Mouse (Mus musculus) liver, embryonic 14.5 days (tissue): ENCODE data around the gene Kcnh7. TPM values are rescaled to one million over a fixed set of nuclear protein-coding genes. Genes with fewer than 3 reads are reported as not detected.

Experiments used
- ATAC-seq: fragments of 200-750 bp; cut with Nextera tagmentation; 2 replicates; pipeline ENCODE4 v1.8.0; 2017; ENCODE audit warnings: moderate number of reproducible peaks, mild to moderate bottlenecking, moderate library complexity; ENCODE audit not compliant: insufficient read depth
- DNase-seq, 3 experiments: peaks; one replicate each; pipeline ENCODE4 v3.0.0-alpha.2; 2012 to 2013; ENCODE audit warnings: low read depth in 3 of 3, low spot score in 3 of 3
- H3K27ac ChIP-seq: fragments of 300-500 bp; sonication (generic); 2 replicates; pipeline ENCODE4 v1.5.1; 2014; ENCODE audit warnings: moderate library complexity, mild to moderate bottlenecking, control low read depth, inconsistent platforms
- H3K27me3 ChIP-seq: fragments of 300-500 bp; sonication (generic); 2 replicates; pipeline ENCODE4 v1.6.1; 2014; ENCODE audit warnings: mild to moderate bottlenecking, low read length, moderate library complexity; ENCODE audit not compliant: control insufficient read depth, insufficient read depth
- H3K36me3 ChIP-seq: fragments of 300-500 bp; sonication (generic); replicated peaks from 2 replicates; pipeline ENCODE4 v1.6.1; 2014; ENCODE audit warnings: low read depth; ENCODE audit not compliant: control insufficient read depth, insufficient read depth
- H3K4me1 ChIP-seq, 2 experiments: fragments of 200-500 bp in 1 of 2; fragments of 300-500 bp in 1 of 2; sonication (generic) in 1 of 2; replicated peaks; 2 replicates each; pipeline ENCODE4 v1.6.1; 2012 to 2014; ENCODE audit warnings: antibody characterized with exemption in 1 of 2, inconsistent platforms in 1 of 2, low read length in 1 of 2; ENCODE audit not compliant: control insufficient read depth in 2 of 2, insufficient read depth in 2 of 2
- H3K4me2 ChIP-seq: fragments of 300-500 bp; sonication (generic); 2 replicates; pipeline ENCODE4 v1.6.1; 2014; ENCODE audit warnings: low read depth, mild to moderate bottlenecking, control low read depth, moderate library complexity
- H3K4me3 ChIP-seq, 2 experiments: fragments of 200-500 bp in 1 of 2; fragments of 300-500 bp in 1 of 2; sonication (generic) in 1 of 2; 2 replicates each; pipeline ENCODE4 v1.5.1; 2012 to 2014; ENCODE audit warnings: low read depth in 2 of 2, low read length in 2 of 2, mild to moderate bottlenecking in 2 of 2, control low read depth in 1 of 2, inconsistent platforms in 1 of 2, moderate library complexity in 1 of 2; ENCODE audit not compliant: insufficient read depth in 1 of 2
- H3K9ac ChIP-seq: fragments of 300-500 bp; sonication (generic); replicated peaks from 2 replicates; pipeline ENCODE4 v1.6.1; 2014; ENCODE audit warnings: mild to moderate bottlenecking, control low read depth, moderate library complexity
- H3K9me3 ChIP-seq: fragments of 300-500 bp; sonication (generic); 2 replicates; pipeline ENCODE4 v1.6.1; 2016; ENCODE audit warnings: low read length, mixed read lengths; ENCODE audit not compliant: control insufficient read depth
- CTCF ChIP-seq: IDR thresholded peaks from 2 replicates; pipeline ENCODE4 v1.5.1; 2016; ENCODE audit warnings: antibody characterized with exemption, low read depth, control low read depth
- EP300 ChIP-seq: IDR thresholded peaks from 2 replicates; pipeline ENCODE4 v1.6.1; 2016; ENCODE audit warnings: antibody characterized with exemption, low read depth
- WGBS: fragments of 180-500 bp; shearing (Covaris S2); extraction: QIAGEN DNeasy Blood & Tissue Kit; methylation state at CpG from one replicate; pipeline ENCODE4 v1.1.7; 2014; ENCODE audit not compliant: insufficient replicate concordance; 5-methylcytosine and 5-hydroxymethylcytosine counted together
- polyA plus RNA-seq, 2 experiments: library from polyadenylated mRNA; depleted of rRNA in 1 of 2; stranded (reverse) in 1 of 2; unstranded in 1 of 2; fragments of >200 nt; fragmentation: Nextera tagmentation in 1 of 2; extraction: Ambion mirVana in 1 of 2; gene quantifications; 2 replicates each; pipeline versions ENCODE4 v1.2.1 to v1.2.3; 2012 to 2014

Kcnh7 gene
- polyA plus RNA-seq, 2 experiments = 0.01 to 0.03 TPM

GRCm38 (mm10) chr2:63014909-63015308 is 169.2 kb downstream of the Kcnh7 start:
- Histone ChIP-seq H3K4me3 (no peak overlapping the region), H3K4me1 (no peaks in the 10 kb centered on the region), H3K27ac (no peak overlapping the region), H3K4me2 (no peak overlapping the region), H3K9ac (no peak overlapping the region), H3K27me3 (no peaks in the 10 kb centered on the region), H3K9me3 (no peaks in the 10 kb centered on the region), H3K36me3 (no peaks in the 10 kb centered on the region)
- DNase-seq (no peak), ATAC-seq (no peak)
- TF ChIP-seq EP300 (no peak), CTCF (no peak)

- no peaks in the 10 kb centered on the region for H3K27me3 ChIP-seq
- H3K4me2 ChIP-seq = no peak overlapping the region
- TF ChIP-seq EP300 (no peak), CTCF (no peak)
- no peak for DNase-seq
- H3K27ac ChIP-seq = no peak overlapping the region
- H3K9ac ChIP-seq = no peak overlapping the region
- WGBS = 56% methylated on average over 4 of the region's 4 CpGs
- H3K4me3 ChIP-seq = no peak overlapping the region
- no peaks in the 10 kb centered on the region for H3K36me3 ChIP-seq
- no peaks in the 10 kb centered on the region for H3K4me1 ChIP-seq
- H3K9me3 ChIP-seq = no peaks in the 10 kb centered on the region
- no peak for ATAC-seq
These were observed 174.9 kb downstream of the Kcnh7 start for GRCm38 (mm10) chr2:63009141-63009540.

- H3K27ac ChIP-seq = no peak overlapping the region
- no peak overlapping the region for H3K9ac ChIP-seq
- H3K4me3 ChIP-seq = no peak overlapping the region
- WGBS = 53% methylated on average over 1 of the region's 1 CpGs
- no peaks in the 10 kb centered on the region for H3K27me3 ChIP-seq
- no peaks in the 10 kb centered on the region for H3K36me3 ChIP-seq
- no peak for DNase-seq
- no peak for TF ChIP-seq EP300
- TF ChIP-seq CTCF = no peak
- no peaks in the 10 kb centered on the region for H3K9me3 ChIP-seq
- no peak overlapping the region for H3K4me2 ChIP-seq
- ATAC-seq = no peak
- H3K4me1 ChIP-seq = no peaks in the 10 kb centered on the region
These were observed 181.3 kb downstream of the Kcnh7 start for GRCm38 (mm10) chr2:63002784-63003183.

GRCm38 (mm10) chr2:62997692-62998091 is 186.4 kb downstream of the Kcnh7 start:
- H3K27ac ChIP-seq = no peak overlapping the region
- H3K4me2 ChIP-seq = no peak overlapping the region
- H3K4me1 ChIP-seq = no peaks in the 10 kb centered on the region
- WGBS = 63% methylated on average over 2 of the region's 2 CpGs
- no peaks in the 10 kb centered on the region for H3K36me3 ChIP-seq
- no peak overlapping the region for H3K9ac ChIP-seq
- ATAC-seq (no peak), DNase-seq (no peak)
- H3K9me3 ChIP-seq = no peaks in the 10 kb centered on the region
- H3K27me3 ChIP-seq = no peaks in the 10 kb centered on the region
- TF ChIP-seq CTCF (no peak), EP300 (no peak)
- H3K4me3 ChIP-seq = no peak overlapping the region

GRCm38 (mm10) chr2:62988616-62989015 is 195.5 kb downstream of the Kcnh7 start:
- no peaks in the 10 kb centered on the region for H3K9me3 ChIP-seq
- DNase-seq (no peak), ATAC-seq (no peak)
- TF ChIP-seq EP300 (no peak), CTCF (no peak)
- H3K27me3 ChIP-seq = no peaks in the 10 kb centered on the region
- H3K4me1 ChIP-seq = no peaks in the 10 kb centered on the region
- H3K36me3 ChIP-seq = no peaks in the 10 kb centered on the region
- H3K9ac ChIP-seq = no peak overlapping the region
- no peak overlapping the region for H3K27ac ChIP-seq
- H3K4me2 ChIP-seq = no peak overlapping the region
- no peak overlapping the region for H3K4me3 ChIP-seq

- TF ChIP-seq CTCF (no peak), EP300 (no peak)
These were observed 200.2 kb downstream of the Kcnh7 start for GRCm38 (mm10) chr2:62983936-62984335.

More at GRCm38 (mm10) chr2:62983936-62984335, 200.2 kb downstream of the Kcnh7 start:
- no peaks in the 10 kb centered on the region for H3K36me3 ChIP-seq
- H3K9me3 ChIP-seq = no peaks in the 10 kb centered on the region
- H3K4me3 ChIP-seq = no peak overlapping the region
- no peaks in the 10 kb centered on the region for H3K27me3 ChIP-seq
- H3K27ac ChIP-seq = no peak overlapping the region
- ATAC-seq (no peak), DNase-seq (no peak)
- no peak overlapping the region for H3K9ac ChIP-seq
- WGBS = 43% methylated on average over 2 of the region's 2 CpGs
- H3K4me2 ChIP-seq = no peak overlapping the region
- no peaks in the 10 kb centered on the region for H3K4me1 ChIP-seq
